Mouse (Mus musculus) hindbrain, embryonic 11.5 days (tissue): Measurements from ENCODE around the gene Prom2. TPM values are rescaled to one million over a fixed set of nuclear protein-coding genes. Genes with fewer than 3 reads are reported as not detected.
A peak's percentile ranks its signal among the peaks of the same experiment; 100 is the strongest.

ENCODE experiments used
- ATAC-seq: fragments of 200-750 bp; cut with Nextera tagmentation; 2 replicates; pipeline ENCODE4 v1.8.0; 2017; ENCODE audit warnings: mild to moderate bottlenecking, moderate TSS enrichment, moderate library complexity; ENCODE audit not compliant: low FRiP score
- DNase-seq: peaks from one replicate; pipeline ENCODE4 v3.0.0-alpha.2; 2015; ENCODE audit warnings: low spot score
- H3K27ac ChIP-seq: fragments of 300-500 bp; sonication (generic); 2 replicates; pipeline ENCODE4 v1.5.1; 2014; ENCODE audit warnings: mild to moderate bottlenecking, low read depth, low read length
- H3K27me3 ChIP-seq: fragments of 300-500 bp; sonication (generic); 2 replicates; pipeline ENCODE4 v1.6.1; 2014; ENCODE audit warnings: mild to moderate bottlenecking, low read length, moderate library complexity, mixed read lengths; ENCODE audit not compliant: control insufficient read depth, insufficient read depth
- H3K36me3 ChIP-seq: fragments of 300-500 bp; sonication (generic); 2 replicates; pipeline ENCODE4 v1.6.1; 2014; ENCODE audit warnings: mild to moderate bottlenecking, low read length, moderate library complexity, mixed read lengths; ENCODE audit not compliant: control insufficient read depth, insufficient read depth
- H3K4me1 ChIP-seq: fragments of 300-500 bp; sonication (generic); replicated peaks from 2 replicates; pipeline ENCODE4 v1.6.1; 2014; ENCODE audit warnings: low read length, mixed read lengths; ENCODE audit not compliant: control insufficient read depth, insufficient read depth
- H3K4me2 ChIP-seq: fragments of 300-500 bp; sonication (generic); replicated peaks from 2 replicates; pipeline ENCODE4 v1.6.1; 2014; ENCODE audit warnings: mild to moderate bottlenecking, low read depth, low read length
- H3K4me3 ChIP-seq: fragments of 300-500 bp; sonication (generic); 2 replicates; pipeline ENCODE4 v1.5.1; 2014; ENCODE audit warnings: low read depth, low read length
- H3K9ac ChIP-seq: fragments of 300-500 bp; sonication (generic); 2 replicates; pipeline ENCODE4 v1.6.1; 2014; ENCODE audit warnings: low read depth, low read length
- H3K9me3 ChIP-seq: fragments of 300-500 bp; sonication (generic); 2 replicates; pipeline ENCODE4 v1.6.1; 2016; ENCODE audit warnings: low read length; ENCODE audit not compliant: control insufficient read depth
- WGBS: fragments of 180-500 bp; shearing (Covaris S2); extraction: QIAGEN DNeasy Blood & Tissue Kit; methylation state at CpG from one replicate; pipeline ENCODE4 v1.1.7; 2014; 5-methylcytosine and 5-hydroxymethylcytosine counted together
- polyA plus RNA-seq: library from polyadenylated mRNA; unstranded; fragments of >200 nt; fragmentation: Nextera tagmentation; extraction: Ambion mirVana; gene quantifications from 2 replicates; pipeline ENCODE4 v1.2.1, GENCODE M21; 2014

The Prom2 gene
- 0.40 and 0.86 TPM in 2 replicates for polyA plus RNA-seq

DNA sequence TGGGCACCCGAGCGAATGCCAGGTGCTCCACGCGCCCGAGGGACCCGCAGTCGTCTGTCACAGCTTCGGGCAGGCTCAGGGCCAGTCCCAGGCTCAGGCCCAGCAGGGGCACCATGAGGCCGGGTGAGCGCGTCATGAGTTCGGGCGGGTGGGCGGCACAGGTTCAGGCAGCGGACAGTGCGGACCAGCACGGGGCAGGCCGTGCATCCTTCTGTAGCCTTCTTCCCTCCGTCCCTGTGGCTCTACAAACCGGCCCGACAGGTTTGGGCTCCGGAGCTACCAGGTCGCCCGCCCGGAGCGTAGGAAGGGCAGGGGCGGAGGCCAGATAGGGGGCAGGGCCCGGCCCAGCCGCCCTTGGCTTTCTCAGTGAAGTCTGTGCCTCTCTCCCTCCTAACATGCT, at the start of gene Prom2:
Gene Prom2 (minus strand): TSS at position 283 of the 400 bp plus-strand sequence.
- no peak for ATAC-seq
- H3K4me1 ChIP-seq = no peaks in the 10 kb centered on the region; the same call in 1 of the 2 replicates
- H3K27ac ChIP-seq = no peak within 1 kb of the TSS
- 3% methylated on average over 29 of the region's 29 CpGs for WGBS
- DNase-seq = peak; percentile 26
- no peaks in the 10 kb centered on the region for H3K9me3 ChIP-seq
- H3K9ac ChIP-seq = no peak within 1 kb of the TSS
- peak within 1 kb of the TSS; percentile 11 for H3K4me2 ChIP-seq
- H3K27me3 ChIP-seq = peaks cover 37% of the 10 kb centered on the region
- no peaks in the 10 kb centered on the region for H3K36me3 ChIP-seq
- peak within 1 kb of the TSS; percentile 23 for H3K4me3 ChIP-seq

DNA sequence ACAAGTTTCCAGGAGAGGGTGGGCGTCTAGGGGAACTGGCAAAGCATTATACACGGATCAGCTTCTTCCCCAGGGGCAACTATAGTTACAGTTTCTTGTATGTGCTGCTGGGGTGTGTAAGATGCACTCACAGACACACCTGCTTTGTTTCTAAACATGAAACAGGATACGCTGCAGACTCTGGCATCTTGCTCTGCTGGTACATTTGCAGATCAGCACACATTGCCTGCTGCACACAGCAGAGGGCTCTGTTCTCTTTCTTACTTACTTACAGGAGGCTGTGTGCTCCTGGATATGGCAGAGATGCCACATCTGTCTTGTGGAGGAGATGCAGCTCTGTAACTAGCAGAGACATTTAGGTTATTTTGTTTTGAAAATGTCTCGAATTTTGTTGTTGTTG, 49.6 kb upstream of the Prom2 start:
- Histone ChIP-seq H3K9ac (no peak overlapping the region), H3K4me1 (0 out of 2 replicates have a peak, but pooled peaks cover 2% of the 10 kb centered on the region), H3K27me3 (no peaks in the 10 kb centered on the region), H3K27ac (no peak overlapping the region), H3K4me3 (no peak overlapping the region), H3K9me3 (no peaks in the 10 kb centered on the region), H3K36me3 (0 out of 2 replicates have a peak, but pooled peaks cover 2% of the 10 kb centered on the region), H3K4me2 (no peak overlapping the region)
- DNase-seq (no peak), ATAC-seq (no peak)
- WGBS = 79% methylated on average over 4 of the region's 4 CpGs

GRCm38 (mm10) chr2:127590204-127590603, 48.9 kb upstream of the Prom2 start:
- Histone ChIP-seq H3K9ac (no peak overlapping the region), H3K36me3 (0 out of 2 replicates have a peak, but pooled peaks cover under 1% of the 10 kb centered on the region), H3K4me3 (no peak overlapping the region), H3K4me2 (no peak overlapping the region), H3K4me1 (0 out of 2 replicates have a peak, but pooled peaks cover 2% of the 10 kb centered on the region), H3K9me3 (no peaks in the 10 kb centered on the region), H3K27ac (no peak overlapping the region), H3K27me3 (no peaks in the 10 kb centered on the region)
- no peak for DNase-seq
- no peak for ATAC-seq
- 81% methylated on average over 15 of the region's 15 CpGs for WGBS

DNA sequence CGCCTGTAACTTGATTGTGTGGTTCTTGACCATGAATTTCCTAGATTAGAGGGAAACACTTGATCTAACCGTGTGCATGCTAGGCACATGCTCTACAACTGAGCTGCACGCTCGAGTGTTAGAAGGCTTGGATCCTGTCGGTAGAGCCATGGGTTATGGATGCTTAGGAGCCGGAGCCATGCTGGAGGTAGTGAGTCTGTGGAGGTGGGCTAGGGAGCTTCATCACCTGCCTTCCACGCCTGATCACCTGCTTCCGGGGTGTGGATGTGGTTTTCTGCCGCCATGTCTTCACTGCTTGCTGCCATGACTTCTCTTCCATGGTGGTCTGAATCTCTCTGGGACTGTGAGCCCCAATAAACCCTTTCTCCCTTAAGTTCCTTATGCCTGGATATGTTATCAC, 47.6 kb upstream of the Prom2 start:
- no peak overlapping the region for H3K4me2 ChIP-seq
- no peaks in the 10 kb centered on the region for H3K36me3 ChIP-seq
- no peak overlapping the region for H3K9ac ChIP-seq
- H3K4me1 ChIP-seq = 0 out of 2 replicates have a peak, but pooled peaks cover 2% of the 10 kb centered on the region
- H3K9me3 ChIP-seq = no peaks in the 10 kb centered on the region
- WGBS = 91% methylated on average over 9 of the region's 9 CpGs
- no peak overlapping the region for H3K27ac ChIP-seq
- H3K27me3 ChIP-seq = no peaks in the 10 kb centered on the region
- ATAC-seq = no peak
- no peak for DNase-seq
- no peak overlapping the region for H3K4me3 ChIP-seq

GRCm38 (mm10) chr2:127587514-127587844, 46.2 kb upstream of the Prom2 start:
- Histone ChIP-seq H3K9me3 (no peaks in the 10 kb centered on the region), H3K4me3 (peak overlapping the region; percentile 86), H3K27me3 (no peaks in the 10 kb centered on the region), H3K27ac (peak overlapping the region; percentile 85; the same call in 1 of the 2 replicates), H3K4me2 (peak overlapping the region; percentile 74), H3K36me3 (no peaks in the 10 kb centered on the region), H3K4me1 (0 out of 2 replicates have a peak, but pooled peaks cover 2% of the 10 kb centered on the region), H3K9ac (peak overlapping the region; percentile 92)
- DNase-seq (no peak), ATAC-seq (peak; percentile 50)
- under 1% methylated on average over 22 of the region's 22 CpGs for WGBS

DNA sequence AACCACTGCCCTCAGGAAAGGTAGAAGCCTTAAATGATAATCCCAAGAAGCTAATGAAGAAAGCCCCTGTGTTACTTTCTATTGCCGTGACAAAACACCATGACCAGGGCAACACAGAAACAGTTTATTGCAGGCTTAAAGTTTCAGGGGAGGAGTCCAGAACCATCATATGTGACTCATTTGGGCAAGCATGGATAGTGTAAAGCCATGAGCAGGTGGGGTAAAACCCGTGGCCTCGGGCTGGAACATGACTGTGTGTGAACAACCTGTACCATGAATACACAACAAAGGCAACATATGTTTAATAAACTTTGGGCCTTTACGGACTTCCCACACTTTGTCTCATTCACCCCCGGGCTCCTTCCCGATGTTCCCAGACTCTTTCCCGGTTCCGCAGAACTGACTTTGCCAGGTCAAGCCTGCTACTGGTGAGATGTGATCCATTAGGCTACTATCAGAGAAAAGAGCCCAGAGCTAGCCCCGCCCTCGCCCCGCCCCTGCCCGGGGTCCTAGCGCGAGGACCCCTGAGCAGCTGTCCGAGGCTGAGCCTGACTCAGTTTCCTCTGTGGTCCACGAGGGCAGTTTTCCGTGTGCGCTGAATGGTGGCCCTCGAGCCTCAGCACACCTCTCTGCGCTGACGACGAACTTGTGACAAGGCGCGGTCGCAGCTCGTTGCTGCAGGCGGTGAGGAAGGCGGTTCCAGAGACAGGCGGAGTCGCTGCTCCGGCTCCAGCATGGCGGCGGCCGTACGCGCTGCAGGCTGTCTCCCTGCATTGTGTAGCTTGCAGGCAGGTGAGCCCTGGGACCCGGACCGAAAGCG, 45.6 kb upstream of the Prom2 start, which contains the start of the genes Zfp661 and Mrps5:
Gene Zfp661 (minus strand): TSS at position 401 of the 820 bp plus-strand sequence.
Gene Mrps5 (plus strand): TSS at position 529 of the 820 bp plus-strand sequence.
- WGBS = 6% methylated on average over 39 of the region's 39 CpGs
- H3K9me3 ChIP-seq = no peaks in the 10 kb centered on the region
- no peaks in the 10 kb centered on the region for H3K36me3 ChIP-seq
- DNase-seq = peak; percentile 90
- peak within 1 kb of the TSS; percentile 92 for H3K9ac ChIP-seq
- peak within 1 kb of the TSS; percentile 74 for H3K4me2 ChIP-seq
- peak within 1 kb of the TSS; percentile 86 for H3K4me3 ChIP-seq
- no peaks in the 10 kb centered on the region for H3K27me3 ChIP-seq
- 0 out of 2 replicates have a peak, but pooled peaks cover 2% of the 10 kb centered on the region for H3K4me1 ChIP-seq
- ATAC-seq = peak; percentile 87
- H3K27ac ChIP-seq = peak within 1 kb of the TSS; percentile 85; the same call in 1 of the 2 replicates

DNA sequence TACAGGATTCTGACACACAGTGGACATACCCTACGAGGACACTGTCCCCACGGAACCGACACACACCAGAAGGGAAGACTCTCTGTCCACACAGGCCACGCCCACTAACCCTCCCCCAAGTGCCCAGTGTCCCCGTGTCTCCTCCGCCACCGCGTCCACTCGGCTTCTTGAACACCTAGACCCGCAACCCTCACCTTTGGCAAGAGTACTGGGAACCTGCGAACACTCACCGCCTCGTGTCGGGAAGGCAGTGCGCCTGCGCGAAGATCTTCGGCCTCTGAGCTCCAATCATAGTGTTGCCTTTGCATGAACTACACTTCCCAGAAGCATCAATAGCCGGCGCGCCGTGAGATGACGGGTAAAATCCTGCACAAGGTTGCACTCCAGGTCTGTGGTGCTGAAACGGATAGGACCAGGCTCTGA, 43.2 kb upstream of the Prom2 start:
- Histone ChIP-seq H3K36me3 (no peaks in the 10 kb centered on the region), H3K4me2 (peak overlapping the region; percentile 78), H3K9ac (peak overlapping the region; percentile 72), H3K27ac (no peak overlapping the region), H3K4me3 (peak overlapping the region; percentile 55), H3K4me1 (0 out of 2 replicates have a peak, but pooled peaks cover 2% of the 10 kb centered on the region), H3K27me3 (no peaks in the 10 kb centered on the region), H3K9me3 (no peaks in the 10 kb centered on the region)
- WGBS = under 1% methylated on average over 24 of the region's 24 CpGs
- peak; percentile 94 for DNase-seq
- ATAC-seq = peak; percentile 84

DNA sequence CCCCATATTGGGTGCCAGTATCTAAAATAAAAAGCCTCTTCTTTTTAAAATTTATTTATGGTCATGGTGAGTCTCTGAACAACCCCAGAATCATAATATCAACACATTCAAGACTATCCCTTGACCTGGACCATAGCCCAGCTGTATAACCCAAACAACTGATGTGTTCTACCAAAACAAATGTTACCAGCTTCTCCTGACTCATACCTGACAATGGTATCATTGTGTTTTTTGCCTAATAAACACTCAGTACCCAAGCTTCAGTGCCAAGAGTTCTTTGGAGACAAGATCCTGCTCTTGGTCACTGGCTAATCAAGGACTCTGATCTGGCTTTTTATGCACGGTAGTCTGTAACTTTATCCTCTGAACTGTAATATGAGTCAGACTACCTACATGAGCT, 32.1 kb upstream of the Prom2 start:
- 67% methylated on average over 1 of the region's 1 CpGs for WGBS
- ATAC-seq = no peak
- Histone ChIP-seq H3K4me3 (no peak overlapping the region), H3K27me3 (no peaks in the 10 kb centered on the region), H3K27ac (no peak overlapping the region), H3K4me1 (no peaks in the 10 kb centered on the region), H3K9ac (no peak overlapping the region), H3K36me3 (no peaks in the 10 kb centered on the region), H3K9me3 (no peaks in the 10 kb centered on the region), H3K4me2 (no peak overlapping the region)
- DNase-seq = no peak
